Mouse (Mus musculus) forebrain, embryonic 15.5 days (tissue): ENCODE results near the gene Ros1. TPM values are rescaled to one million over a fixed set of nuclear protein-coding genes. Genes with fewer than 3 reads are reported as not detected.
A peak's percentile ranks its signal among the peaks of the same experiment; 100 is the strongest.

Experiments used
- ATAC-seq: fragments of 200-750 bp; cut with Nextera tagmentation; replicated peaks from 2 replicates; pipeline ENCODE4 v1.8.0; 2017; ENCODE audit warnings: mild to moderate bottlenecking, moderate TSS enrichment, moderate library complexity
- H3K27ac ChIP-seq: fragments of 300-500 bp; sonication (generic); replicated peaks from 2 replicates; pipeline ENCODE4 v1.5.1; 2015; ENCODE audit warnings: mild to moderate bottlenecking, inconsistent platforms
- H3K27me3 ChIP-seq: fragments of 300-500 bp; sonication (generic); 2 replicates; pipeline ENCODE4 v1.6.1; 2015; ENCODE audit warnings: inconsistent platforms
- H3K36me3 ChIP-seq: fragments of 300-500 bp; sonication (generic); 2 replicates; pipeline ENCODE4 v1.6.1; 2015; ENCODE audit warnings: mild to moderate bottlenecking, inconsistent platforms
- H3K4me1 ChIP-seq: fragments of 300-500 bp; sonication (generic); 2 replicates; pipeline ENCODE4 v1.6.1; 2015; ENCODE audit warnings: inconsistent platforms
- H3K4me2 ChIP-seq: fragments of 300-500 bp; sonication (generic); replicated peaks from 2 replicates; pipeline ENCODE4 v1.6.1; 2015; ENCODE audit warnings: mild to moderate bottlenecking, inconsistent platforms
- H3K4me3 ChIP-seq: fragments of 300-500 bp; sonication (generic); 2 replicates; pipeline ENCODE4 v1.5.1; 2015; ENCODE audit warnings: mild to moderate bottlenecking, inconsistent platforms
- H3K9ac ChIP-seq: fragments of 300-500 bp; sonication (generic); replicated peaks from 2 replicates; pipeline ENCODE4 v1.6.1; 2015; ENCODE audit warnings: mild to moderate bottlenecking, inconsistent platforms
- H3K9me3 ChIP-seq: fragments of 300-500 bp; sonication (generic); 2 replicates; pipeline ENCODE4 v1.6.1; 2016; ENCODE audit warnings: inconsistent platforms
- WGBS: fragments of 180-500 bp; shearing (Covaris S2); methylation state at CpG from one replicate; pipeline ENCODE4 v1.1.7; 2015; ENCODE audit warnings: mixed read lengths; 5-methylcytosine and 5-hydroxymethylcytosine counted together
- polyA plus RNA-seq: library from polyadenylated mRNA; unstranded; fragments of >200 nt; fragmentation: Nextera tagmentation; extraction: Ambion mirVana; gene quantifications from 2 replicates; pipeline ENCODE4 v1.2.1, GENCODE M21; 2015

Gene Ros1
- polyA plus RNA-seq, 1 experiment from 2014 or later: not detected

- H3K4me1 ChIP-seq: no peaks in the 10 kb centered on the region
Observed at GRCm38 (mm10) chr10:52130762-52131161, 64.3 kb downstream of the Ros1 start.

GRCm38 (mm10) chr10:52128874-52129412 is 66.1 kb downstream of the Ros1 start:
- Histone ChIP-seq H3K4me1 (no peaks in the 10 kb centered on the region), H3K27me3 (no peaks in the 10 kb centered on the region), H3K36me3 (no peaks in the 10 kb centered on the region), H3K9ac (no peak overlapping the region), H3K9me3 (no peaks in the 10 kb centered on the region), H3K4me3 (no peak overlapping the region), H3K4me2 (no peak overlapping the region), H3K27ac (no peak overlapping the region)
- ATAC-seq: no peak
- WGBS: 58% methylated on average over 5 of the region's 5 CpGs

More at GRCm38 (mm10) chr10:52130762-52131161, 64.3 kb downstream of the Ros1 start:
- Histone ChIP-seq H3K36me3 (no peaks in the 10 kb centered on the region), H3K4me2 (no peak overlapping the region), H3K4me3 (no peak overlapping the region), H3K9ac (no peak overlapping the region), H3K27me3 (no peaks in the 10 kb centered on the region), H3K9me3 (no peaks in the 10 kb centered on the region), H3K27ac (no peak overlapping the region)
- no peak for ATAC-seq
- 48% methylated on average over 2 of the region's 2 CpGs for WGBS

DNA sequence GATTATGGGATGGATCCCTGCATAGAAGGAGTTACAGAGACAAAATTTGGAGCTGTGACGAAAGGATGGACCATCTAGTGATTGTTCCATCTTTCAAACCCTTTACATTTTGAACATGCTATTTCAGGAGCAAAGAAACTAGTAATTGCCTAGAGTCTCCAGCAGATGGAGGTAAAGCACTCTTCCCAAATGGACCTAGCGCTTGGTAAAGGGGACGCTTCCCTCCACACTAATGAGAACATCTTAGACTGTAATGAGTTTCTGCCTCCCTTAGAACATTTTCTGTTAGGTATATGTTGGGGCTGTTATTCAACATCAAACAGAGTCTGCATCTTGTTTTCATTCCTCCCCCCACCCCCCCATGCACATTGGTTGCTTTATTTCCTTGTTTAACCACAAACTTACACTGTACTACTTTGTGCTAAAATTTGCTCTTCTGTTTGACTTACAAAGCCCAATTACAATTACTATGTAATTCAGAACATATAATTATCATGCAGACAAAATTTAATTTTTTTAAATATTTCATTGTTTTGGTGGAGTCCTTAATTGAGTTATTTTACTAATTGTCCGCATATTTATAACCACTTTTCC is 88.8 kb downstream of the Ros1 start:
- no peak overlapping the region for H3K27ac ChIP-seq
- no peak overlapping the region for H3K9ac ChIP-seq
- H3K4me3 ChIP-seq: no peak overlapping the region
- no peaks in the 10 kb centered on the region for H3K9me3 ChIP-seq
- no peak overlapping the region for H3K4me2 ChIP-seq
- no peaks in the 10 kb centered on the region for H3K27me3 ChIP-seq
- peak; percentile 86 for ATAC-seq
- 37% methylated on average over 4 of the region's 4 CpGs for WGBS
- H3K36me3 ChIP-seq: no peaks in the 10 kb centered on the region
- H3K4me1 ChIP-seq: no peaks in the 10 kb centered on the region

DNA sequence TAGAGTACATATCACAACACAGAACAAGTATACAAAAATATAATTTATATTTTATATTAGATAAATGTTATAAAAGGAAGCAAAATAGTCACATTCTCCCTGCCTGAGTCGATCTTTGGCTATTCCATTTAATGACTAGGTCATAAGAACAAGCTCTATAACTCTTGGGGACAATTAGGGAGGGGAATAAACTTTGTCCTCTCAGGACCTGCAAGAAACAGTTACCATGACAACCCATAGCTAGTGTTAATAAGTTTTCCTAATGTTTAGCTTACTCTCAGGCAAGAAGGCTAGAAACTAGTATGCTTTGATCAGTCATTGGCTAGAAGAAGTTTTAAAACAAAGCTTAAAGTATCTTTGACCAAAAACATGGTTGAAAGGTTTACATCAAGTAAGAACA is 93.8 kb downstream of the Ros1 start:
- Histone ChIP-seq H3K4me2 (no peak overlapping the region), H3K27me3 (no peaks in the 10 kb centered on the region), H3K4me1 (no peaks in the 10 kb centered on the region), H3K36me3 (no peaks in the 10 kb centered on the region), H3K4me3 (no peak overlapping the region), H3K9ac (no peak overlapping the region), H3K9me3 (no peaks in the 10 kb centered on the region), H3K27ac (no peak overlapping the region)
- no peak for ATAC-seq
- 77% methylated on average over 1 of the region's 1 CpGs for WGBS

DNA sequence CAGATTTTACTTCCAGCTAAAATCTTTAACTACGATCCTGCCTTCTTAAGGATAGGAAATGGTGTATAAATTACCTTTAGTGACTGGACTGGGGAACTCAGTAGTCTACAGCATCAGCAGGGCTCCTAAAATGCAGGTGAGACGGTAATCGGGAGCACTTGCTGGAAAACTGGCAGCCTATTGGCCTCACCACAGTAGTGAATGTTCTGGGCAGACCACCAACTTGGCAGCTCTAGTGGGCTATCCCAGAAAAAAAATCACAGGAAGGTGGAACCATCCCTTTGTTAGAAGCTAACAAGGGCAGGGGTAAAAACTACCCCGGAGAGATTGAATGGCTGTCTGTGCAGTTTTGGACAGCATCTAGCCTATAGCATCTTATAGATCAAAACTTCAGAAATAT is 102.9 kb downstream of the Ros1 start:
- Histone ChIP-seq H3K9me3 (no peaks in the 10 kb centered on the region), H3K27me3 (no peaks in the 10 kb centered on the region), H3K36me3 (no peaks in the 10 kb centered on the region), H3K4me3 (no peak overlapping the region), H3K4me1 (no peaks in the 10 kb centered on the region), H3K4me2 (no peak overlapping the region), H3K27ac (no peak overlapping the region), H3K9ac (no peak overlapping the region)
- ATAC-seq: no peak
- WGBS: 73% methylated on average over 4 of the region's 4 CpGs

DNA sequence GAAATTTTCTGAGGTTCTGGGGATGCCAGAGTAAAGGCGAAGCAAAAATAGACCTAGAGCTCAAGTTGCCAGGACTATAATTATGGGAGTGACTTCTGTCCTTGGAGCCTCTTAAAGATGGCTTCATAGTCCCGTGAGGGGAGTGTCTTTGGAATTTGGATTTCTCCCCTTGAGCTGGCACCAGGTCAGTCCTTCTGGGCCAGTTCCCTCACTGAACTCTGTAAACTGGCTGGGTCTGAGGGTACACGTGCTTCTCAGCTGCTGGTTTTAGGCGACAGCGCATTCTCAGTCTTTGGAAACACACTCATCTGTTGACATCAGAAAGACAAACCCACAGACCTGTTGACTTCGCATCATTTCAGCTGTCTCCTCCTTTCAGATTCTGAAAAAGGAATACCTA is 108.4 kb downstream of the Ros1 start:
- H3K27me3 ChIP-seq: no peaks in the 10 kb centered on the region
- no peaks in the 10 kb centered on the region for H3K4me1 ChIP-seq
- H3K4me3 ChIP-seq: no peak overlapping the region
- WGBS: 88% methylated on average over 6 of the region's 6 CpGs
- no peak overlapping the region for H3K27ac ChIP-seq
- H3K36me3 ChIP-seq: no peaks in the 10 kb centered on the region
- H3K9ac ChIP-seq: no peak overlapping the region
- no peak for ATAC-seq
- no peak overlapping the region for H3K4me2 ChIP-seq
- no peaks in the 10 kb centered on the region for H3K9me3 ChIP-seq

DNA sequence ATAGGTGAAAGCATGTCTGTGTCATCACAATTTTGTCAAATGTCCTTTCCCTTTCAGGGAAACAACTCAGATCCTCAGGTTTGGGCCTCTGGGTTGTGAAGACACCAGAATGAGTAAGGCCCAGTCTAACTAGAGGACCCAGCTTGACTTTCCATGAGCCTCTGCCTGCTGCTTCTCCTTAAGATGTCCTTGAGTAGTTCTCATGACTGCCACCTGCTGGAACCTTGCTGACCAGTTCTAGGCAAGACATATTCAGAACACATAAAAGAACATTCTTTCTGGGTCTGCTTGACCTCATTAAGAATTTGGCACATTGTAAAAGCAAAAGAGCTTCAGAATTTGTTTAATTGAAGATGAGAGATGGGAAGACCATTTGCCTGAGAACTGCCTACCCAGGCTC is 122.6 kb downstream of the Ros1 start:
- Histone ChIP-seq H3K36me3 (no peaks in the 10 kb centered on the region), H3K9me3 (no peaks in the 10 kb centered on the region), H3K27me3 (no peaks in the 10 kb centered on the region), H3K27ac (no peak overlapping the region), H3K9ac (no peak overlapping the region), H3K4me3 (no peak overlapping the region), H3K4me1 (no peaks in the 10 kb centered on the region), H3K4me2 (no peak overlapping the region)
- ATAC-seq: 0 out of 2 replicates have a peak, but pooled peaks have one; percentile 53

DNA sequence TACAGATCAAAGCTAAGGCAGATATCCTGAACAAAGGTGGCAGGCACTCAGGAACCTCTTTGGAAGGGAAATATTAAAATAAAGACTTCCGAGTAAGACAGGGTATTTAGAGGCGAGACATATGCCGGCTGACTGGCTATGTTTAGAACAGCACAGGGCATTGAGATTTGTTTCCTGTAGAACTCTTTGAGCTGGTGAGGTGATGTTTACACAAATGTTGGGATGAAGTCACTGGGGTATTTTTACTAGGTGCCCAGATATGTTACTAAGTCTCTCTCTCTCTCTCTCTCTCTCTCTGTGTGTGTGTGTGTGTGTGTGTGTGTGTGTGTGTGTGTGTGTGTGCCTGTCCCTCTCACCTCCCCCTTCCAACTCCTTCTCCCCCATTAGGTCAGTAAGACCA is 146.8 kb downstream of the Ros1 start:
- H3K9me3 ChIP-seq: no peaks in the 10 kb centered on the region
- no peak overlapping the region for H3K27ac ChIP-seq
- H3K4me1 ChIP-seq: no peaks in the 10 kb centered on the region
- H3K4me2 ChIP-seq: no peak overlapping the region
- no peaks in the 10 kb centered on the region for H3K36me3 ChIP-seq
- no peak overlapping the region for H3K4me3 ChIP-seq
- 64% methylated on average over 3 of the region's 3 CpGs for WGBS
- H3K9ac ChIP-seq: no peak overlapping the region
- no peak for ATAC-seq
- no peaks in the 10 kb centered on the region for H3K27me3 ChIP-seq

- Histone ChIP-seq H3K9me3 (no peaks in the 10 kb centered on the region), H3K4me3 (no peak overlapping the region), H3K4me1 (no peaks in the 10 kb centered on the region), H3K27me3 (no peaks in the 10 kb centered on the region), H3K36me3 (no peaks in the 10 kb centered on the region), H3K9ac (no peak overlapping the region), H3K4me2 (no peak overlapping the region), H3K27ac (no peak overlapping the region)
- WGBS: 54% methylated on average over 5 of the region's 5 CpGs
- no peak for ATAC-seq
Observed at GRCm38 (mm10) chr10:52043086-52043485, 152.0 kb downstream of the Ros1 start.

- 72% methylated on average over 1 of the region's 1 CpGs for WGBS
- H3K36me3 ChIP-seq: no peaks in the 10 kb centered on the region
- no peak overlapping the region for H3K9ac ChIP-seq
- H3K27me3 ChIP-seq: no peaks in the 10 kb centered on the region
- no peak overlapping the region for H3K27ac ChIP-seq
- no peak overlapping the region for H3K4me3 ChIP-seq
- H3K9me3 ChIP-seq: no peaks in the 10 kb centered on the region
- H3K4me2 ChIP-seq: no peak overlapping the region
- ATAC-seq: no peak
- no peaks in the 10 kb centered on the region for H3K4me1 ChIP-seq
Observed at GRCm38 (mm10) chr10:52039392-52039791, 155.7 kb downstream of the Ros1 start.

- no peaks in the 10 kb centered on the region for H3K9me3 ChIP-seq
- no peak for ATAC-seq
- no peaks in the 10 kb centered on the region for H3K36me3 ChIP-seq
- no peaks in the 10 kb centered on the region for H3K4me1 ChIP-seq
- peaks cover 32% of the 10 kb centered on the region for H3K27me3 ChIP-seq
- H3K4me2 ChIP-seq: no peak overlapping the region
- H3K27ac ChIP-seq: no peak overlapping the region
- no peak overlapping the region for H3K9ac ChIP-seq
- no peak overlapping the region for H3K4me3 ChIP-seq
Observed at GRCm38 (mm10) chr10:52033729-52034128, 161.3 kb downstream of the Ros1 start.

- Histone ChIP-seq H3K9me3 (no peaks in the 10 kb centered on the region), H3K9ac (no peak overlapping the region), H3K4me1 (peaks cover 13% of the 10 kb centered on the region), H3K4me2 (no peak overlapping the region), H3K27me3 (peaks cover 73% of the 10 kb centered on the region), H3K4me3 (no peak overlapping the region), H3K36me3 (no peaks in the 10 kb centered on the region), H3K27ac (no peak overlapping the region)
- 3% methylated on average over 10 of the region's 10 CpGs for WGBS
- ATAC-seq: no peak
Observed at GRCm38 (mm10) chr10:52029421-52030080, 165.5 kb downstream of the Ros1 start.
